Comparison of ENCODE assay signal across 19 mouse cellular contexts in genomic region chr2:128436378-128436777, GRCm38 (mm10).
"Had no signal": no experiment of that assay in that cellular context is flagged by ENCODE, and none has a peak within 500 bp of the region (broad histone marks: within the 10 kb centered on the region; RNA-seq: fewer than 3 reads in every experiment).

No protein-coding gene starts in this region.

- H3K27me3 ChIP-seq: liver, embryonic 15.5 days; lung, embryonic 15.5 days; midbrain, embryonic 12.5 days; neural tube, embryonic 12.5 days; stomach, embryonic 15.5 days had no signal

- ATAC-seq: liver, postnatal 0 days; lung, postnatal 0 days; midbrain, embryonic 16.5 days had no signal

- H3K4me2 ChIP-seq: liver, embryonic 15.5 days; lung, embryonic 15.5 days; midbrain, embryonic 12.5 days; neural tube, embryonic 12.5 days; stomach, embryonic 15.5 days had no signal

- H3K4me1 ChIP-seq: neural tube, embryonic 12.5 days had no signal

- H3K4me3 ChIP-seq: liver, embryonic 15.5 days; lung, embryonic 15.5 days; megakaryocyte, embryonic 14.5 days; midbrain, embryonic 12.5 days; neural tube, embryonic 12.5 days; stomach, embryonic 15.5 days had no signal

- H3K27ac ChIP-seq: liver, embryonic 15.5 days; lung, embryonic 15.5 days; macrophage; midbrain, embryonic 12.5 days; neural tube, embryonic 12.5 days; stomach, embryonic 15.5 days; stomach, postnatal 0 days had no signal

- H3K9ac ChIP-seq: liver, embryonic 15.5 days; liver, postnatal 0 days; lung, embryonic 15.5 days; midbrain, embryonic 12.5 days; neural tube, embryonic 12.5 days; stomach, embryonic 15.5 days had no signal

- H3K9me3 ChIP-seq: liver, embryonic 15.5 days; lung, embryonic 15.5 days; midbrain, embryonic 12.5 days; neural tube, embryonic 12.5 days; stomach, embryonic 15.5 days had no signal

- DNase-seq: liver, postnatal 0 days; lung, adult 2 months; lung, postnatal 14 days; lung, postnatal 36 days; midbrain, embryonic 14.5 days; right cerebral cortex, postnatal 14 days; thymus, adult 2 months; thymus, postnatal 25 days; thymus, postnatal 4 days had no signal

- H3K36me3 ChIP-seq: liver, embryonic 15.5 days; lung, embryonic 15.5 days; midbrain, embryonic 12.5 days; neural tube, embryonic 12.5 days; stomach, embryonic 15.5 days had no signal
